Mouse (Mus musculus): ENCODE data around the gene Olfr70. TPM values are rescaled to one million over a fixed set of nuclear protein-coding genes. Genes with fewer than 3 reads are reported as not detected.

The Olfr70 gene
- not detected for total RNA-seq (2022)

DNA sequence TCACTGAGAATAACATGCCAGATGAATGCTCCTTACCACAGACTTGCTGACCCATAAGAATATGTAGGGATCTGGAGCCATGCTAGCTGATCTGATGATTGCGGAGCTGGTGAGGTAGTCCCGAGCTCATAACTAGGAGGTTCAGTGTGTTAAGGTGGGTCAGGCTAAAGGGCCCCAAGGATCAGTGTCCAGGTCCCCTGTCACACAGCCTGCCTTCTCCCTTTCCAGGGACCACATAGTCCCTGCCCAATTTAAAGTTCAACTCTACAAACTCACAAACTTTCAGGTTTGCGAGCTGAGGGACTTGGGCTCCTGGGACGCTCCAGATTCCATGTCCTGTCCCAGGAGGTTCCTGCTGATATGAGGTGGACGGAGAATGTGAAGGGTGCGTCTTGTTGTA lies at the start of gene Olfr70:
Gene Olfr70 (minus strand): TSS at position 101 of the 400 bp plus-strand sequence.
- no peak for DNase-seq (ENCODE audit: low spot score in 2 of 2)

DNA sequence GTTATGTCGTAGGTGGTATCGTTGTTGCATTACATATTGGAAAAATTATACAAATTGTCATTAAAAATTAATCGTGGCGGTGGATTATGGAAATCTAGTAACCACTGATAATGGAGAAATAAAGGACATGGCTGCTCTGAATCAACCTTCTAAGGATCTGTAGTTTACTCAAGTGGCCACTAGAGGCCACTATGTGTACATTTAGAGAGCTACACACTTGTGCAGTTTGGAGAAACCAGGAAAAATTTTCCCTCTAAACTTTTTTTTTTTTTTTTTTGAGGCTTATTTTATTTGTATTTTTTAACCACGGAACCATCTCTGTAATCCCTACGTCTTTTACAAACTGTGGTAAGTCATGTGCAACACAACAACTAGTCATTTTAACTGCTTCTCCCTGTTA lies 44.6 kb upstream of the Olfr70 start:
- no peak for DNase-seq (ENCODE audit: low spot score in 2 of 2)

DNA sequence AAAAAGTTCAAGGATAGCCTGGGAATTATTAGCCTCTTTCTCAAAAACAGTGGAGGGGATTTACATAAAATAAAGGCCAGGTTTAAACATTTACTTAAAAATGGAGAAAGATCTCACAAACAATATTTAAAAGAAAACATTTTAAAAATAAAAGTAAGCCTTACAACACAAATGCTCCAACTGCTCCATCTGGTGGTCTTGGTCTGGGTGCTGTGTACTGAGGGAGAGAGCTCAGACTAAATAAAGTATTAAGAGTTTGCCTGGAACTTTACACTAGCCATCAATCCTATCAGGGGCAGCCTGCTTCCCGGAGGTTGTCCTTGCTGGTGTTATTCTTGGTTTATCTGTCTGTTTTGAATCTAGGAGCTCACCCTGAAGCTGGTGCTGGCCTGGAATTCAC lies 42.5 kb upstream of the Olfr70 start:
- DNase-seq (ENCODE audit: low spot score in 2 of 2) = no peak

DNA sequence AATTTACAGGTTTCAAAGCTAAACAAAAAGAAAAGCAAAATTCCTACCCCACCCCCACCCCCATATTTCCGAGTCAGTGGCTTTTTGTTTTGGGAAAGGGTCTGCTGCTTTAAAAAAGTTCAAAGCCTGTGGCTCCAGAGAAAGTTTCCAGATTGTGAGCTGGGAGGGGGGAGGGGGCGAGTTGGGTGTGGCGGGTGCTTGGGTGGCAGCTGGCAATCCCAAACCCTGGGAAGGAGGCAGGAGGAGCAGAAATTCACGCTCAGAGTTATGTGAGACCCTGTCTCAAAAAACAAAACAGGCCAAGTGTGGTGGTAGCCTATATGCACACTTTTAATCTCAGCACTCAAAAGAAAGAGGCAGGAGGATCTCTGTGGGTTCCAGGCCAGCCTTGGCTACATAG lies 42.0 kb upstream of the Olfr70 start:
- DNase-seq (ENCODE audit: low spot score in 2 of 2) = no peak

DNA sequence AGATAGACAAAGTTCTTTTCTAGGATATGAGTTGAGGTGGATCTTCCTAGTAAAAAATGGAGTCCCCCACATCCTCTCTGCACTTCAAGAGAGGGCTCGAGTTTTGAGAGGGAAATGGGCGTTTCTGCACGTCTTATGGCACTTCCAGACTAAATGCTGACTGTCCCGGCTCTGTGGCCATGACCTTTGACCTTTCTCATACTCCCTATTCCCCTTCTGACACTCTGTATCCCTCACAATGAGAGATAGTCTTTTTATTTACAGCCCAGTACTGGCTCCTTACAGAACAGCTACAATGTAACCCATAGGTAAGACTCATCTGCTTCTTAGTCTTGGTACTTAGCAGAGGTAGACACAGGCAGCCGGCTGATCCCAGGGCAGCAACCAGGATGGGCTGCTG lies 40.9 kb upstream of the Olfr70 start:
- no peak for DNase-seq (ENCODE audit: low spot score in 2 of 2)

DNA sequence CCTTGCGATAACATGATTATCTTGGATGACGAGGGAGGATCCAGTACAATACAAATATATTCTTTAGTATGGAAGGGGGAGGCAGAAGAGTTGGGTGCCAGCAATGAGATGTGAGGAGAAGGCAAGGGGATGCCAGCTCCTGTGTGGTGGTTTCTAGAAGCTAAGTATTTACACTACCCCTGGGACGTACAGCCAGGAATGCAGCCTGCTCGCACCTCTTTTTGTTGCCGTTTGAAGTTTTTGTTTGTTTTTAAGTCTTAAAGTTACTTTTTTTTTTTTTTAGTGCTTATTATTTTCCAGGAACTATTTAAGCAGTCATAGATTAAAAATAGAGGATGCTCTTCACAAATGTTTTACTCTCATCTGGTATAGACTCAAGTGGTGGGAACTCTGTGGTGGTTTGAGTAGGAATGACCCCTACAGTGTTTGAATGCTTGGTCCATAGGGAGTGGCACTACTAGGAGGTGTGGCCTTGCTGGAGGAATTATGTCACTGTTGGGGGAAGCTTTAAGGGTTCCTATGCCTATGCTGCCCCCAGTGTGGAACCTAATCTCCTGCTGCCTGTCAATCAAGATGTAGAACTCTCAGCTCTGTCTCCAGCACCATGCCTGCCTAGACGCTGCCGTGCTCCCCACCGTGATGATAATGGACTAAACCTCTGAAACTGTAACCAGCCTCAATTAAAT lies 38.5 kb upstream of the Olfr70 start:
- DNase-seq (ENCODE audit: low spot score in 2 of 2) = no peak

DNA sequence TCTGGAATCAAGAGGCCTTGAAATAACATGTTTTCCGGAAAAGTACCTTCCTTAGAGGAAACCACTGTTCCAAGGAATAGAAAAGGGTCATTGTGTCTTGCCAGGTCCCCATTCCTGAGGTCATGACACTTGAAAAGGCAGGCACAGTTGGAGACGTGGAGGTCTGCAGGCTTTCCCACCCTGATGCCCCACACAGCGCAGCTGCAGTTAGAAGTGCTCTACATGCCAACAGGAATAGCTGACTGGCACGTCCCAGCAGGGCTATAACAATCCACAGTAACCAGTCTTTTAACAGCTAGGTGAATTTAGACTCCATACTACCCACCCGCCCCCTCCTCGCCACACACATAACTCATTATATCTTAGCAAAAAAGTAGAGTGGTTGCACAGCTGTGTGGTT lies 36.5 kb upstream of the Olfr70 start:
- DNase-seq (ENCODE audit: low spot score in 2 of 2) = no peak

DNA sequence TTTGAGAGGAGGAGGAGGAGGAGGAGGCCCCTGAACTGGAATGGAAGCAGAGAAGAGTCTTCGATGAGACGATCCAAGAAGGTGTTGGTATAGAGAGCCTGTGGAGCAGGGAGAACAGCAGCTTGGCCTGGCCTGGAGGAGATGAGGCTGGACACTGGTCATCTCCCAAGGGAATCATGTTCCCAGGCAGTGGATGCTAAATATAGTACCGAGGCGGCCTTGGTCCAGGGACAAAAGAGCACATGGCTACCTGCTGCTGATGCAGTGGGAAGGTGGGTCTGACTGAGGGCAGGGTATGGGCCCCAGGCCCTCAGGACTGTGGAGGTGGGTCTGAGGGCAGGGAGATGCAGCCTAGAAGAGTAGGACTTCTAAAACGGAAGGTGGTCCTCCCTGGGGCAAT lies 32.6 kb upstream of the Olfr70 start:
- no peak for DNase-seq (ENCODE audit: low spot score in 2 of 2)

DNA sequence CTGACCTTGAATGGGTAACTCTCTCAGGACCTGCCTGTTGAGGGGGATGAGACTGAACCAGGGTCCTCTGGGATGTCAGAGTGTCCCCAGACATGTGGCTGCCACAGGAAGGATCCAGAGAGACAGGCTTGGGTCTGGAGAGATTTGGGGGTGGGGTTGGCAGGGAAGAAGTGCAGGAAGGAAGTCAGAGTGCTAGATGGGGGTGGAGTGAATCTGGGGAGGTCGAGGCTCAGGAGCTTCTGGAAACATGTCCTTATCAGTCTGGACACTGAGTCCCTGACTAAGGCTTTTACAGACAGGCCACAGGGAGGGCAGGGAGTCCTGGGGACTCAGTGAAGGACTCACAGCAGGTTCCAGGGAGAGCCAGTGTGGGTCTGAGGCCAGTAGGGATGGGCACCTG lies 31.6 kb upstream of the Olfr70 start:
- no peak for DNase-seq (ENCODE audit: low spot score in 2 of 2)

DNA sequence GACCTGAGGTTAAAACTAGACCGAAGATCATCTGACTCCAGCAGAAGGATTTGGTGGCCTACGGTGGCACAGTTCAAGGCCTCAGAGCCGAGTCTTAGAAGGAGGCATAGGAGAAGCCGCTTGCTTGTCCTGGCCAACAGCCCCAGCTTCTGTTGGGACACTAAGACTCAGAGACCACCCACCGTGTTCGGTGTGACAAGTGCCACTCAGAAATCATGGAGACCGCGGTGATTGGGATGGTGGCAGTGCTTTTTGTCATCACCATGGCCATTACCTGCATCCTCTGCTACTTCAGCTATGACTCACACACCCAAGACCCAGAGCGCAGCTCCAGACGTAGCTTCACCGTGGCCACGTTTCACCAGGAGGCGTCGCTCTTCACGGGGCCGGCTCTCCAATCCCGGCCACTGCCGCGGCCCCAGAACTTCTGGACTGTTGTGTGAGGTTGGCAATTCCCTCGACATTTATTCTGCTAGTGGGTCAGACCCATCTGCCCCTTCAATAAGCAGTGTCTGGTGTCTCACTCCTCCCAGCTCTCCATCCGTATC lies 30.2 kb upstream of the Olfr70 start:
- DNase-seq (ENCODE audit: low spot score in 2 of 2) = no peak

DNA sequence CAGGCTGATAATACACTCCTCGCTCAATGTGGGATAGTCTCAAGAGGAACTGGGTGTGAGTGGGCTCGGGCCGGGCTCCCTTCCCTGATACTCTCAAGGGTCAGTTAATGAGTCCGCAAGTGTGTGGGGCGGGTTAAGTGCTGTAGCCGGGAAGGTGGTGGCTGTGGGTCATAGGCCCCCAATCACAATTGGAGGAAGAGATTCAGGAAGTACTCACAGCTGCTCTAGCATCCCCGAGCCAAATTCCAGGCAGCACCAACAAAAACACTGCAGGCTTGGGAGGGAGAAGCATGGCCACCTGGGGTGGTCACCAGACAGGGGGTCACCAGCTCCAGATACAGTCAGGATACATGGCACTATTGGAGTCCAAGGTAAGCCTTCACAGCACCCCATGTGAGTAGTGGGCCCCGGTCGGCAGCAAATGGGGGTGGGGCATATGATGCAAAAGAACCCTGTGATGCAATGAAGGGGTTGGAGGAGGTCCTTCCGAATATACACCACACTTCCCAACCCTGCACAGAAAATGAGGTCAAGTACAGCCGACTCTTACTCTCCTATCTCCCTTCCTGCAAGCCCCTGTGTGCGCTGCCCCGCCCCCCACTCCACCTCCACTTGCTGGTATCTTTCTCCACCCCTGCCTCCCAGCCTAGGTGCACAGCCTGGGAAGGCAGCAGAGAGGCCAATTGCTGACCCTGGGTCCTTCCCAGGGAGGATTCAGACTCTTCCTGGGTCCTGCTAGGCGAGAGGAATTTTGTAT lies 29.4 kb upstream of the Olfr70 start, which contains the start of gene Spaar:
Gene Spaar (plus strand): TSS at position 241 of the 757 bp plus-strand sequence.
- DNase-seq (ENCODE audit: low spot score in 2 of 2) = no peak

DNA sequence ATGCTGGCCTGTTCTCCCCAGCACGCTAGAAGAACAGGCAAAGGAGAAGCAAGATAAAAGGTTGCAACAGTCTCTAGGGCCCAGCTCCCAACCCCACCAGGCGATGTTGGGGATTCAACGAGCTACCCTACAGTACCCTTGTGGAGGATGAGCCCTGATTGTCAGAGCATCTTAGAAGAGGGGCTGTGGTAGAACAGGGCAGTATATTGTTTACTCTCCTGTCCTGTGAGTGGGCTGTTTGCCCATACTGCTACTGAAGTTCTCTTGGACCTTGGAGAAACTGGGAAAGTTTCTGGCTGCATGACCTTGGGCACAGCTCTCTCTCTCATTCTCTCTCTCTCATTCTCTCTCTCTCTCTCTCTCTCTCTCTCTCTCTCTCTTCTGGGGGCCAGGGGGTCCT lies 28.5 kb upstream of the Olfr70 start:
- DNase-seq (ENCODE audit: low spot score in 2 of 2) = no peak

DNA sequence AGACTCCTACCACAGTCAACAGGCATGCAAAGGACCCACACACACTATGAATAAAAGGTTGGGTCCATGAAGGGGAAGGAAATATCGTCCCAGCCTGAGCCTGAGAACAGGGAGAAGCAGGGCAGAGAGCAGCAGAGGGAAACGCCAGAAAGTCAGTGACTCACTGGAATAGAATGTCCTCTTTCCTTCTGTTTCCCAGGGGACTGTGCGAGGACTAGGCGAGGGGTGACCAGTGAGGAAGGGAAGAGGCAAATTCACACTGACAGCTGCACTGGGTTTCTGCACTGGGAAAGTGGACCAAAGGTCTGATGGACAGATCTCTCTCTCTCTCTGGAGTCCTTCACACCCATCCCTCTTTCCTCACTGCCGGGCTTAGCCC lies 28.0 kb upstream of the Olfr70 start:
- DNase-seq (ENCODE audit: low spot score in 2 of 2) = no peak

DNA sequence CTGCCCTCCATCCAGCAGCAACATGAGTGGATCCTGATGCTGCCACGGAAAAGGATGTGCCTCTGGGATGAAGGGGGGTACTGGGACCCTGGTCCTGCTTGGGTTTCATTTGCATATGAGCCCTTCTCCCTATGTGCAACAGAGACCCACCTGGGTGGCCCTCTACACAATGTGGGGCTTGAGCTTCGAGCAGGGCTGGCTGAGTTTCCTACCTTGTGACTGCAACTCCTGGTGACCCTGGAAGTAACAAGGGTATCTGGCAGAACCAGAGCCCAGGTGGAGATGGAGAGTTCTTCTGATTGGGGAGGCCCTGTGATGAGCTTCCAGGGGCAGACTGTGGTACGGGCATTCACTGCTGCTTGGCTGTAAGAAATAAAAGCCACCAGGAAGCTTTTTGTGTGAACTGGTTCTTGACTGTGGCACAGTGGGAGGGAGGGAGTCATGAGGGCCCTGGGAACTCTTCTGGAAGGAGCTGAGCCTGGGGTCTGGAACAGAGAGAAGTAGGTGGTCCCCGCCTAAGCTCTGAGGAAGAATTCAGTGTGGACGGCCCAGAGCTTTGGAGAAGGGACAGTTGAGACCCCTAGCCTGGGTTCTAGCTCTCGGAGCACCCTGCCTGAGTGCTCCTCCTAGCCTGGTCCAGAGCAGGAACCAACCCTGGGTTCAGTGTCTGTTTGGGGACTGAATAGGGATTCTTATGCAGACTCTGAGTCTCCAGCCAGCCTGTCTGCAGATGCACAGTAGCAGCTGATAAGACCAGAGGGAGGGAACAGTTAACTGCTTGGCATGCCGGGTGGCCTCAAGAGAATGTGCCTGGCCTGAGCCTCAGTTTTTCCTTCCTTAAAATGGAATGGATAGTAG lies 27.3 kb upstream of the Olfr70 start:
- DNase-seq (ENCODE audit: low spot score in 2 of 2) = no peak

DNA sequence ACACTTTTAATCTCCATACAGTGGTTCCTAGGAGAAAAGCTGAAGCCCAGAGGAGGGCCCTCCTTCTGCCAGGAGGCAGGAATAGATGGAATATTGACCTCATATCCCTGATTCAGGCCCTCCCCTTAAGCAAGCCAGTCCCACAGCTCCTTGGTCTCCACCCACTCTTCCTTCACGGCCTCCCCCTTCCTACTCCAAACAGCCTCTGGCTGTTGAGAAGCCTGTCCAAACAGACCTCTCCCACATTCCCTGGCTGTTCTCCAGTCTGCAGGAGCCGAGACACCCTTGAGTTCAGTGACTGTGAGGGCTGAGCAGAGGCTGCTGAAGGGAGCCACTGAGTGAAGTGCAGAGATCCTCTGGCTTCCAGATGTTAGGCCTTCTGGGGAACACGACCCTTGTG lies 26.4 kb upstream of the Olfr70 start, which contains the start of gene Hrct1:
Gene Hrct1 (plus strand): TSS at position 194 of the 400 bp plus-strand sequence.
- DNase-seq (ENCODE audit: low spot score in 2 of 2) = no peak

DNA sequence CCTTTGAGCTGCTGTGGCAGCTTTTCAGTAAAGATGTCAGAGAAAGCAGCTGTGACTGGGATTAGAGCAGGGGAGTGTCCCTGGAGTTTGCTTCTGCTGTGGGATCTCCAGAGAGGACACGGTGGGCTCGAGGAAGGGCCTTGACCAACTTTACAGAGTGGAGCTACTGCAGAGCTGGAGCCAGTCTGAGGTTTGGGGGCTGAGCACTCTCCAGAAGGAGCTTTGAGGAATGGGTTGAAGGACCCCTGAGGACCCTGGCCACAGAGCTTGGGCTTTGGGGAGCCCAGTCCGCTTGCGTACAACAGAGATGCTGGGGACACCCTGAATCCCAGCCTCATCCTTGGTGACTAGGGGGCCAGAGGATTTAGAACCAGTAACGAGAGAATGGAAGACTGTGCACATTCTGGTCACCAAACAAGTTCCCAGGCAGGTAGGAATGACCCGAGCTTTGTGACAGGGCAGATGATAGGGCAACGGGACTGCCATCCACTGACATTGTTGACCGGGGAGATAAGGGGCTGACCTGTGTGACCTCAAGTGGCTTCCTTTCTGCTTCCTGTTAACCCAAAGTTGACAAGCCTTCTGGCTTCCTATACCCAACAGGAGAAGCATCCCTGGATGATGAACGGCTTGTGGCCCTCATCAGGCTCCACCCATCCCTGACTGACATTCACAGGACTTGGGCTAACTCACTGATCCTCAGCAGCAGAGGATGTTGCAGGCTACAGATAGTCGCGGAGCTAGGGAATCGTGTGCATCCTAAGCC lies 25.8 kb upstream of the Olfr70 start:
- no peak for DNase-seq (ENCODE audit: low spot score in 2 of 2)

DNA sequence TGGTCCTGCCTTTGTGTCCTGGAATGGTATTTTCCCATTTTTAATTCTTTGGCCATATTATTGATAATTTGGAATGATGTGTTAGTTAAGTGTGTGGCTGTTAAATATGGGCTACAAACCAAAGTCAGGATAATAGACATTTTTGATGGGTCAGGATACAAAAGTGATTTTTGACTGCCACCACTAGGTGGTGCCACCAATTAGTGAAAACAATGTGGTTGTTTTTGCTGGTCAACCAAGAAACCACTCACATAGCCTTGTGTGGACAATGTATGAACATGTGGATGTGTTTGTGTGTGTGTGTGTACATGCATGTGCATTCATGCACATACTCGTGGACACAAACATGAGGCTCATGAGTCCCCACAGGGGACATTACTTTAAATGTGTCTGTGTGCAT lies 24.2 kb upstream of the Olfr70 start:
- DNase-seq (ENCODE audit: low spot score in 2 of 2) = no peak

DNA sequence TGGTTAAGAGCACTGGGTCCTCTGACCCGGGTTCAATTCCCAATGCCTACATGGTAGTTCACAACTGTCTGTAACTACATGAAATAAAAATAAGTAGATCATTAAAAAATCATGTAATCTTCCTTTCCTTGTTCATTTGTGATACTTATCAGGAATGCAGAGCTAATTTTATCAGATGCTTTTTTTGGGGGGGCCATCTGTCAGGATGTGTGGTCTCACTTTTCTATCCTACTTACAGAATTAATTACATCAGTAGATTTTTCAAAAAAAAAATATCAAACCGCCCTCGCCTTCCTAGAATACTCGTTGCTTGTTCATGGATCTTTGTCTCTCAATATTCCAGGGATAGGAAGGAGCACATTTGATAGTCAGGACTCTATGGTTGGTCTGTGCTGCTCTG lies 21.6 kb upstream of the Olfr70 start:
- DNase-seq (ENCODE audit: low spot score in 2 of 2) = no peak

DNA sequence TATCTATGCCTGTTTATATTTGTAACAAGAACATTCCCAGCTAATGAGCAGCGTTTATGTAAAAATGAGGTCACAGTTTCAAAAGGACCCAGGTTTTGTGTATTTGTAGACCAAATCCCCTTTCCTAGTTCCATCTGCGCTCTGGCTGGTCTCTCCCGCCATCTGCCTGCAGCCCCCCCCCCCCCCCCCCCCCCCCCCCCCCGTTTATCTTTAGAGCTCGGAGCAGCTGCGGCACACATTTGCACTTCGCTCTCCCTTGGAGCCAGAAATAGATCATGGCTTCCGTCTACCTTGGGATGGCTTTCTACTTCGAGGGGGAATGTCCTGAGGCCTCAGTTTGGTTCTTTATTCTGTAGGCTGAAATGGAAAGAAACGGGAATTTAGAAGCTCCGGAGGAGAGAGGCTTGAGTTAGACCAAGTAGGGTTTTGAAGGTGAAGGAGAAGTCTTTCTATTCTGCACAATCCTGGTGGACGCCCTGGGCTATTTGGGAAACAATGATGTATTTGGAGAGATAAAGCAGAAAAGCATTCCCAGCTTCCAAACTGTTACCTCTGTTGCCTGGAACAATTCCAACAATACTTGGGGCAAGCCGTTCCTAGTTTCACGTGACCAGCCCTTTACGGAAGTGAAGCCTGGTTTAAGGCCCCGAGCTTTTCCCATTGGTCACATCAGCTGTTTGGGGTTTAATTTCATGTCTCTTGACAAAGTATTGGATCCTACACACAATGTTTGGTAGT lies 20.1 kb upstream of the Olfr70 start:
- DNase-seq (ENCODE audit: low spot score in 2 of 2) = no peak

DNA sequence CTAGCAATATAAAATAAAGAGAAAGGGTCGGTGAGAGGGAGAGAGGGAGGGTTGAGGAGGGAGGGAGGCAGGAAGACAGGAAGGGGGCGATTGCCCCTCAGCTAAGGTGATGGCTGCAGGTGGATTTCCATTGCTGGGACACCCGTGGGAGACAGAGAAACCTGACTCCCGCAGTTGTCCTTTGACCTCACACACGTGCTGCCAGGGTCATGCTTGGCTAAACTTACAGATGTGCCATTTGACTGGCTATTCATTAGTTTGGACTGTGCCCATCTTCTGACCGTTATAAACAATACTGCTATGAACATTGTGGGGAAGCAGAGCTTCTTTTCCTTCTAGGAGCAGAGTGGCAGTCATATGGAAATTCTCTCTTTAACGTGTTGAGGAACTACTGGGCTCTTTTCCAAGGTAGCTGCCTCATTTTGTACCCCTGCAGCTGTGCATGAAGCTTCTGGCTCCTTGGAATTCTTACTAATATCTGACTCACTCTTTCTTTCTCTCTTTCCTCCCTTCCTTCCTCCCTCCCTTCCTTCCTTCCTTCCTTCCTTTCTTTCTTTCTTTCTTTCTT lies 13.1 kb upstream of the Olfr70 start:
- no peak for DNase-seq (ENCODE audit: low spot score in 2 of 2)

Measured in left cerebral cortex, adult 8-10 months (tissue).